Mouse (Mus musculus) heart, adult 2 months (tissue): ENCODE results near the gene Olfr655. TPM values are rescaled to one million over a fixed set of nuclear protein-coding genes. Genes with fewer than 3 reads are reported as not detected.

ENCODE experiments used
- DNase-seq, 2 experiments: peaks; one replicate each; pipeline ENCODE4 v3.0.0; 2021
- H3K27ac ChIP-seq: fragments of 200-600 bp; 2 replicates; pipeline ENCODE4 v1.8.1; 2022
- H3K27me3 ChIP-seq: fragments of 200-500 bp; 2 replicates; pipeline ENCODE4 v1.6.1; 2012; ENCODE audit warnings: mild to moderate bottlenecking, low read length, inconsistent platforms, mixed read lengths; ENCODE audit not compliant: control insufficient read depth, insufficient read depth
- H3K36me3 ChIP-seq: fragments of 200-500 bp; 2 replicates; pipeline ENCODE4 v1.6.1; 2012; ENCODE audit warnings: low read length, inconsistent platforms; ENCODE audit not compliant: control insufficient read depth, insufficient read depth
- H3K4me1 ChIP-seq: fragments of 200-500 bp; 2 replicates; pipeline ENCODE4 v1.6.1; 2011; ENCODE audit warnings: low read length; ENCODE audit not compliant: control insufficient read depth, insufficient read depth
- H3K4me3 ChIP-seq: fragments of 200-600 bp; 2 replicates; pipeline ENCODE4 v1.8.1; 2022
- H3K79me2 ChIP-seq: fragments of 200-500 bp; replicated peaks from 2 replicates; pipeline ENCODE4 v1.6.1; 2012; ENCODE audit warnings: mild to moderate bottlenecking, inconsistent platforms, low read length, moderate library complexity, mixed read lengths; ENCODE audit not compliant: control insufficient read depth, insufficient read depth
- H3K9ac ChIP-seq: fragments of 200-500 bp; 2 replicates; pipeline ENCODE4 v1.6.1; 2012; ENCODE audit warnings: low read depth, mild to moderate bottlenecking, control low read depth, inconsistent platforms, low read length, mixed read lengths
- CTCF ChIP-seq: fragments of 200-600 bp; IDR thresholded peaks from 2 replicates; pipeline ENCODE4 v1.8.1; 2022; ENCODE audit warnings: antibody characterized with exemption, mild to moderate bottlenecking, moderate library complexity
- EP300 ChIP-seq: fragments of 200-500 bp; IDR thresholded peaks from 2 replicates; pipeline ENCODE4 v1.6.1; 2011; ENCODE audit warnings: low read depth, low read length, control low read depth; ENCODE audit not compliant: insufficient read depth
- POLR2A ChIP-seq: fragments of 200-500 bp; IDR thresholded peaks from 2 replicates; pipeline ENCODE4 v1.6.1; 2011; ENCODE audit warnings: mild to moderate bottlenecking, low read depth, low read length, control low read depth; ENCODE audit not compliant: insufficient read depth
- WGBS: fragments of 180-500 bp; shearing (Covaris S2); methylation state at CpG from one replicate; pipeline ENCODE4 v1.1.7; 2018; 5-methylcytosine and 5-hydroxymethylcytosine counted together
- intact Hi-C: fragments of 180-260 bp; cut with DNase I; formaldehyde crosslinking; loops from one replicate; pipeline ENCODE4 v1.15.1; 2025
- polyA plus RNA-seq: library from polyadenylated mRNA; depleted of rRNA; stranded (reverse); fragments of >200 nt; gene quantifications from 2 replicates; pipeline ENCODE4 v1.2.3, GENCODE M21; 2012; rRNA removed
- total RNA-seq, 2 experiments: library from RNA; stranded (reverse); gene quantifications; 2 replicates each; pipeline ENCODE4 v1.2.3; 2021

The Olfr655 gene
- total and polyA plus RNA-seq, 3 experiments: not detected

DNA sequence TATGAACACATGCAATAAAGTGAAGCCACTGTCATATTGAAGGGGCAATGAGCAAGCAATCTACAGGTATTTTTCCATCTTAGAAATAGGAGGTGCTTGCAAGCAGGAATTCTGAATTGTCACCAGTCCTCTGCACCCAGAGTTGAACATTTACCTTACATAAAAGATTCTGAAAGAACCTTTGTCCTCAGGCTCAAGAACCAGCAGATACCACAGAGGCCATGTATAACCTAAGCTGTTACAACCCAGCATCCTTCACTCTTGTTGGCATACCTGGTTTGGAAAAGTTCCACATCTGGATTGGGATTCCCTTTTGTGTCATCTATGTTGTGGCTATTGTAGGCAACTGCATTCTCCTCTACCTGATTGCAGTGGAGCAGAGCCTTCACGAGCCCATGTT lies 48.9 kb downstream of the Olfr655 start:
- DNase-seq: no peak
- Histone ChIP-seq H3K4me3 (no peak overlapping the region), H3K36me3 (no peaks in the 10 kb centered on the region), H3K4me1 (no peaks in the 10 kb centered on the region), H3K9ac (no peak overlapping the region), H3K79me2 (no peaks in the 10 kb centered on the region), H3K27ac (no peak overlapping the region), H3K27me3 (no peaks in the 10 kb centered on the region)
- intact Hi-C loops: no loop called here
- 46% methylated on average over 1 of the region's 1 CpGs for WGBS
- TF ChIP-seq POLR2A (no peak), EP300 (no peak), CTCF (no peak)

DNA sequence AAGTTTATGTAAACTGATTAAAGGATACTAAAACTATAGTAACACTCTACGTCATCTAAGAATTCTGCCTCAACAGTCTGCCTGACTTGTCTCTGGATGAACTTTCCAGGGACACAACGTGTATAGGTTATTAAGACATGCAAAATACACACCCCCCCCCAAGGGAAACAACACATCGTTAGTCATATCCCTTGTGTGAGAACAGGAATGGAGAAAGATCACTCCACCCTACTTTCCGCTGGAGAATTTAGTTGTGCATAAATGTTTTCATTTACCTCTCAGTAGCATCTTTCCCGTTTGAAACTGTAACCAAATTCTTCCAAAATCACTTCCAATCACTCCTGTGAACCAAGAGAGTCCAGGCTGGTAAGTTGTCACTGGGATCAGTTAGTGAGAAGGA lies 51.7 kb downstream of the Olfr655 start, which contains the start of gene Olfr651:
Gene Olfr651, plus strand, starts transcription at position 301 of the 400 bp plus-strand sequence.
- H3K27me3 ChIP-seq: no peaks in the 10 kb centered on the region
- no peaks in the 10 kb centered on the region for H3K79me2 ChIP-seq
- 59% methylated on average over 5 of the region's 5 CpGs for WGBS
- H3K36me3 ChIP-seq: no peaks in the 10 kb centered on the region
- H3K4me1 ChIP-seq: no peaks in the 10 kb centered on the region
- H3K4me3 ChIP-seq: no peak within 1 kb of the TSS
- no peak for DNase-seq
- H3K9ac ChIP-seq: no peak within 1 kb of the TSS
- H3K27ac ChIP-seq: no peak within 1 kb of the TSS
- TF ChIP-seq POLR2A (no peak), CTCF (no peak), EP300 (no peak)
- intact Hi-C loops: no loop called here

Other genes with a start within 250 kb of the Olfr655 start
- gene Trim12c, start 248.4 kb downstream of the Olfr655 start, total RNA-seq: 1 to 10 TPM; 4.1 to 5.5 TPM
- 2.6 and 4.2 TPM in 2 replicates for gene Trim12c, start 248.4 kb downstream of the Olfr655 start, polyA plus RNA-seq
- under 1 TPM; 0.14 to 0.23 TPM for gene Trim30b, start 231.9 kb downstream of the Olfr655 start, total RNA-seq
- gene Trim30b, start 231.9 kb downstream of the Olfr655 start, polyA plus RNA-seq: 0.21 and 0.23 TPM in 2 replicates
- under 1 TPM; 0.18 to 0.20 TPM for gene Trim30c, start 200.9 kb downstream of the Olfr655 start, total RNA-seq
- 0.08 and 0.18 TPM in 2 replicates for gene Trim30c, start 200.9 kb downstream of the Olfr655 start, polyA plus RNA-seq
- gene Trim30a, start 136.6 kb downstream of the Olfr655 start, total RNA-seq: 1 to 10 TPM; 3.5 to 3.6 TPM
- 2.6 and 5.3 TPM in 2 replicates for gene Trim30a, start 136.6 kb downstream of the Olfr655 start, polyA plus RNA-seq
- under 1 TPM; 0.37 to 0.75 TPM for gene Trim30d, start 93.9 kb downstream of the Olfr655 start, total RNA-seq
- 0.62 and 0.76 TPM in 2 replicates for gene Trim30d, start 93.9 kb downstream of the Olfr655 start, polyA plus RNA-seq
- gene Olfr651, start 51.6 kb downstream of the Olfr655 start, total RNA-seq: not detected
- not detected in 2 replicates for gene Olfr651, start 51.6 kb downstream of the Olfr655 start, polyA plus RNA-seq
- not detected for gene Olfr652, start 40.9 kb downstream of the Olfr655 start, total RNA-seq
- not detected in 2 replicates for gene Olfr652, start 40.9 kb downstream of the Olfr655 start, polyA plus RNA-seq
- not detected for gene Olfr653, start 24.5 kb downstream of the Olfr655 start, total RNA-seq
- gene Olfr653, start 24.5 kb downstream of the Olfr655 start, polyA plus RNA-seq: not detected in 2 replicates
- gene Olfr654, start 14.8 kb downstream of the Olfr655 start, total RNA-seq: not detected
- not detected in 2 replicates for gene Olfr654, start 14.8 kb downstream of the Olfr655 start, polyA plus RNA-seq
- not detected for gene Olfr656, start 12.2 kb upstream of the Olfr655 start, total RNA-seq
- gene Olfr656, start 12.2 kb upstream of the Olfr655 start, polyA plus RNA-seq: not detected in 2 replicates
- not detected for gene Olfr657, start 23.0 kb upstream of the Olfr655 start, total RNA-seq
- gene Olfr657, start 23.0 kb upstream of the Olfr655 start, polyA plus RNA-seq: not detected in 2 replicates
- gene Olfr658, start 45.5 kb upstream of the Olfr655 start, total RNA-seq: not detected
- gene Olfr658, start 45.5 kb upstream of the Olfr655 start, polyA plus RNA-seq: not detected in 2 replicates
- not detected for gene Olfr659, start 65.0 kb upstream of the Olfr655 start, total RNA-seq
- not detected in 2 replicates for gene Olfr659, start 65.0 kb upstream of the Olfr655 start, polyA plus RNA-seq
- gene Olfr661, start 84.7 kb upstream of the Olfr655 start, total RNA-seq: not detected
- not detected in 2 replicates for gene Olfr661, start 84.7 kb upstream of the Olfr655 start, polyA plus RNA-seq
- not detected for gene Usp17le, start 175.7 kb upstream of the Olfr655 start, total RNA-seq
- not detected in 2 replicates for gene Usp17le, start 175.7 kb upstream of the Olfr655 start, polyA plus RNA-seq
- gene Usp17lb, start 240.8 kb upstream of the Olfr655 start, total RNA-seq: not detected
- not detected in 2 replicates for gene Usp17lb, start 240.8 kb upstream of the Olfr655 start, polyA plus RNA-seq